Mouse (Mus musculus): ENCODE data around the gene Nr2f6. TPM values are rescaled to one million over a fixed set of nuclear protein-coding genes. Genes with fewer than 3 reads are reported as not detected.
A peak's percentile ranks its signal among the peaks of the same experiment; 100 is the strongest.

Nr2f6 gene
- total RNA-seq (2022), result 10 to 100 TPM; 44.3 to 52.2 (median 46.2) TPM

DNA sequence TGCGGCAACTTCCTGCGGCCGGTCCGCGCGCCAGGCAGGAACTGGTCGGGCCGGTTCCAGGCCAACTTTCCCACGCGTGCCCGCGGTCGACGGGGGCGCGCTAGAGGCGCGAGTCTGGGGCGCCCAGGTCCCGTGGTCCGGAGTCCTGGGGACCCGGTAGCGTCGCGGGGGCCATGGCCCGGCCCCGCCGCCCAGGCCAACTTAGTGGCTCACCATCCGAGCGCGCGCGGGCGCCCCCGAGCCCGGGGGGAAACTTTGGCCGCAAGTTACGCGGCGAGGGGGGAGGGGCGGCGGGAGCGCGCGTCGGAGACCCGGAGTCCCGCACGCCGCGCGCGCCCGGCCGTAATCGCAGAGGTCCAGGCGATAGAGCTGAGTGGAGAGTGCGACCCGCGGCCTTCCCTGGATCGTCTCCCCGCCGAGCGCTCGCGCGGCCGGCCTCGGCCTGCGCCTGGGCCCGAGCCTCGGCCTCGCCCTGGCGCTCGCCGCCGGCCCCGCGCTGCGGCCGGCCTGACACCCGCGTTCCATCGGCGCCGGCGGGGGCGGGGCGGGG is at the start of gene Nr2f6:
TSS of gene Nr2f6 (minus strand) at position 540 of the 550 bp plus-strand sequence.
- DNase-seq (ENCODE audit: low spot score), result peak; percentile 65

DNA sequence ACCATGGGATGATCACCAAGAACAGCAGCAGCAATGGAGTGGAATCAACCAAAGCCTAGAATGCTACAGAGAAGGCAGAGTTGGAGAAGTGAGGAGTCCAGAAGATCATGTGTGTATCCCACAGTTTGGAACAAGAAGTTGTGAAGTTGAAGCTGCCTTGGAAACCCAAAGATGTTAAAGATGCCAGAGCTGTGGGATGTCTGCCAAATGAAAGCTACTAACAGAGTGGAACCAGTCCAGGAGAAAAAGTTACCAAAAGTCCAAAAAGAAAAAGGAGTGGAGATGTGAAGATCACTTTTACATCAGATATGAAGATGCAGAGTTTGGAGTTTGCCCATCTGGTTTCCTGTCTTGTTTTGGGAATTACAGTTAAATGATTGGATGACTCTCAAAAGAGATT is 40.4 kb upstream of the Nr2f6 start:
- no peak for DNase-seq (ENCODE audit: low spot score)

DNA sequence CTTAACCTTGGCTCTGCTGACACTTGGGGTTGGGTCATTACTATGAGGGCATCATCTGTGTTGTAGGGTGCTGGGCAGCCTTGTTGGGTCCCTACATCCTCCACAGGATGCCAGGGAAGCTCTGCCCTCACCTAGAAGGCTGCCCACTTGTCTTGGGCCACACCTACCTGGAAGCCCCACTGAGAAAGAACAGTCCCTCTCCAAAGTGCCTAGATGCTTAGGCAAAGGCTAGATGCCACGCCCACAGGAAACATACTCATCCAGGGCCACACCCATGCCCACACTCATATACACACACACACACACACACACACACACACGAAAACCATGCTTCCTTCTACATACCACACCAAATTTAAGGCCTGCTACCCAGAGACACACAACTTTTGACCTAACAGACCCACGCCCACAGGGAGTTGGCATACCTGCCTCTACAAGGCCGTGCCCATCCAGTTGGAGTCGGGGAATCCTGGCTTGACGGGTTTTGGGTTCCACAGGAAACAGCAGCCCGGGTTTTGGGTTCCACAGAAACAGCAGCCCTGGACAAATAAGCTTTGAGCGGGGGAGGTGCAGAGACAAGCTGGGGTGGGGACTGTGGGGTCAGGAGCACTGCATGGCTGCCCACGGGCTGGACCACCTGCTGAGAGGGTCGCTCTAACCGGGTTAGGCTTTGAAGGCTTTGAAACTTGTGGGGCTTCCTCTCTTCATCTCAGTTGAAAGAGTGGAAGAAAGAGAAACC is 29.9 kb upstream of the Nr2f6 start:
- DNase-seq (ENCODE audit: low spot score), result no peak

DNA sequence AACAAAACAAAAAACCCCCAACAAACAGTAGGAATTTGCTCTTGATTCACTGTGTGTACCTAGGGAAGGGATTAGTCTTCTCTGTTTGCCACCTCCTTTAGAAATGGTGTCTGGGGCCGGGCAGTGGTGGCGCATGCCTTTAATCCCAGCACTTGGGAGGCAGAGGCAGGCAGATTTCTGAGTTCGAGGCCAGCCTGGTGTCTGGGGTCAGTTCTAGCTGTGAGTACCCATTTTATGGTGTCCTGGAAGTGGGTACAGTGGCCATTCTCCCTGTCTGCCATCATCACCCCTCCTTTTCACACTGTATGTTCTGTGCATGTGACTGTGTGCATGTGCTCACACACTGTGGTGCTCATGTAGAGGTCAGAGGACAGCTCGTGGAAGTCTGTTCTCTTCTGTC is 26.5 kb upstream of the Nr2f6 start:
- no peak for DNase-seq (ENCODE audit: low spot score)

DNA sequence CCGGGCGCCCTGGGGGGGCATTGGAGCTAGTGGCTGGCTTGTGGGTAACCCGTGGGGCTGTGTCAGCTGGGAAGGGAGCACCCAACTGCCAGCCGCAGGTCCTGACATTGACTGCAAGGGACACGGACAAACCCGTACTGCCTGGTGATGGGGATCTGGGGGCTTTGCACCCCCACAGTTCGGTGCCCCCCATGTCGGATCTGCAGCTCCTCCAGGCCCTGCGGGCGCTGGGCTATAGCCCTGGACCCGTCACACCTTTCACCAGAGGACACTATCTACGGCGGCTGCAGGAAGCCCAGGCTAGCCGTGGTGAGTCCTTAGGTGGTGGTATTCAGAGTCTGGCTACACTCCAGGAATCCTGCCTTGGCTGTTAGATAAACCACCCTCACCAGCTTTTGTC is 25.7 kb upstream of the Nr2f6 start:
- no peak for DNase-seq (ENCODE audit: low spot score)

DNA sequence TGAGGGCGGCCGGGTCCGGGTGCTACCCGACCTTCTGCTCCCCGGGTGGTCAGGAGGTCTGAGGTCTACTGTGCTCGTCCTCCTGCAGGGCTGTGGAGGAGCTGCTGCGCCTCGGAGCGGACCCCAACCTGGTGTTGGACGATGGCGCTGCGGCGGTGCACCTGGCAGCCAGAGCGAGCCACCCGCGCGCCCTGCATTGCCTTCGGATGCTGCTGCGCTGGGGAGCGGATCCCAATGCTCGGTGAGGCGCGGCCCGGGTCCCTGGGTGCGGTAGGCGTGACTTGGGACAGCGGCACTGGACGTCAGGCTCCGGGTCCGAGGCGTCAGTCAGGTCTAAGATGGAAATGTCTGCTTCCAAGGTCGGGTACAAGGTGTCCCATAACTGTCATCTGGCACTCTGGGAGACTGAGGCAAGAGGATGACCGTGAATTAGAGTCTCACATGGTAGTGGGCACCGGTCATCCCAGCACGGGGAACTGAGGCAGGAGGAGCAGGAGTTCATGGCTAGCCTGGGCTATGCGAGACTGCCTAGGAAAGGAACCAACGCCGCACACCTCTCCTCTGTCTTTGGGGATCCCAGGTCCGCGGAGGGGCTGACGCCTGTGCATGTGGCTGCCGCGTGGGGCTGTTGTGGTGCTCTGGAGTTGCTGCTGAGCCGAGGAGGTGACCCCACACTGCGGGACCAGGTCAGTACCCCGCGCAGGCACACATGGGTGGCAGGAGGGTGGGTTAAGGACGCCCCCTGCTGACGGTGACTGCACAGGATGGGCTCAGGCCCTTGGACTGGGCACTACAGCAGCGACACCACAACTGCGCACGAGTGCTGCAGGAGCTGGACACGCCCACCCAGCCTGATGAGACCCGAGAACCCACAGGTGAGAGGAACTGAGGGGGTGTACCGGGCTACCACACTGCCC is 24.6 kb upstream of the Nr2f6 start:
- no peak for DNase-seq (ENCODE audit: low spot score)

DNA sequence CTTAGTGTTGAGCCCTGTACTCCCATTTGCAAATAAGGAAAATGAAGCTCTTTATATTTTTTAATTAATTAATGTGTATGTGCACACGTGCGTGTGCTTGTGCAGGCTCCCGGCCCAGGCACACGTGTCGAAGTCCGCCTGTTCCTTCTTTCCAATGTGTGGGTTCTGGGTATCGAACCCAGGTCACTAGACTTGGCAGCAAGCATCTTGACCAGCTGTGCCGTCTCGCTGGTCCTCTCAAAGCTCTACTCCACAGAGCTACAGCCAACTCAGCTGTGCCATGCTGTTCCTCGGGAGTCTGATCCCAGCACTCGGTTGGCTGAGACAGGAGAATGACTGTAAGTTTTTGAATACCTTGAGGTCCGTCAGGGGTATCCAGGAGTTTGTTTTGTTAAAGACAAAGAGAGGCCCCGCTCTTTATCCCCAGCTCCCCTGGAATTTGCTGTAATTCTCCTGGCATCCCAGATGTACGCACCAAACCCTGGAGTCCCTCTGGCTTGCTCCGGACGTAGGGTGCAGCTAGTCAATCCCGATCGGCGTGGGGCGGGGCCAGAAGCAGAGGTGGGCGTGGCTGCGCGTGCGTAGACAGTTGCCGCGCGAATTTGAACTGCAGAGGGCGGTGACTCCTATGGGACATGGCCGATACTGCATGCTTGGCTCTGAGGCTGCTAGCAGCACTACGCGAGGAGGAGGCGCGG is 23.8 kb upstream of the Nr2f6 start, which contains the start of gene Ankle1:
TSS of gene Ankle1 (plus strand) at position 610 of the 698 bp plus-strand sequence.
- DNase-seq (ENCODE audit: low spot score), result peak; percentile 97

DNA sequence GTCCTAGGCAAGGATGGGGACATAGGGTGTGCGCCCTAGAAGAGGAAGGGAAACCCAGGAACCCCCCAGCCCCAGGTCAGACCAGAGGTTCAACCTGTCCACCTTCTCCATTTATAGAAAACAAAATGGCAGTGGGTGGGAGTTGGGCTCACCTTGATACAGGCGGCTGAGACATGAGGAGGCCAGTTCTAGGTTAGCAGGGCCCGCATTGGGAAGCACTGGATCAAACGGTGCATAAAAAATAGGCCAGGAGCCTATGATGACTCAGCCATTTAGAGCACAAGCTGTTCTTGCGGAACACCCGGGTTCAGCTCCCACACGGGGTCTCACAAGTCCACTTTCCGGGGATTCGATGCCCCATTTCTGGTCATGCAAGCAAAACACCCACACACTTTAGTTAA is 23.2 kb upstream of the Nr2f6 start:
- DNase-seq (ENCODE audit: low spot score), result no peak

DNA sequence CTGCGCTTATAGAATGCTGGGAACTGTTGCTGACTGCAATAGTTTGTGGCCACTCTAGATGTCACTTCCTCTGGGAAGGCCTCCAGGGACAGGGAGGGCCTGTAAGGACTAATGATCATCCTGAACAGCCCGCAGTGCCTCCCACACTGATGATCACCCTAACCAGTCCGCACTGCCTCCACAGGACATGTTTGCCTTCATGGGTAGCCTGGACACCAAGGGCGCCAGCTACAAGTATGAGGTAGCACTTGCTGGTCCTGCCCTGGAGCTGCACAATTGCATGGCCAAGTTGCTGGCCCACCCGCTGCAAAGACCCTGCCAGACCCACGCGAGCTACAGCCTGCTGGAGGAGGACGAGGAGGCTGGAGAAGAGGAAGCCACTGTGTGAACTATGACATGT is 22.3 kb upstream of the Nr2f6 start:
- no peak for DNase-seq (ENCODE audit: low spot score)

DNA sequence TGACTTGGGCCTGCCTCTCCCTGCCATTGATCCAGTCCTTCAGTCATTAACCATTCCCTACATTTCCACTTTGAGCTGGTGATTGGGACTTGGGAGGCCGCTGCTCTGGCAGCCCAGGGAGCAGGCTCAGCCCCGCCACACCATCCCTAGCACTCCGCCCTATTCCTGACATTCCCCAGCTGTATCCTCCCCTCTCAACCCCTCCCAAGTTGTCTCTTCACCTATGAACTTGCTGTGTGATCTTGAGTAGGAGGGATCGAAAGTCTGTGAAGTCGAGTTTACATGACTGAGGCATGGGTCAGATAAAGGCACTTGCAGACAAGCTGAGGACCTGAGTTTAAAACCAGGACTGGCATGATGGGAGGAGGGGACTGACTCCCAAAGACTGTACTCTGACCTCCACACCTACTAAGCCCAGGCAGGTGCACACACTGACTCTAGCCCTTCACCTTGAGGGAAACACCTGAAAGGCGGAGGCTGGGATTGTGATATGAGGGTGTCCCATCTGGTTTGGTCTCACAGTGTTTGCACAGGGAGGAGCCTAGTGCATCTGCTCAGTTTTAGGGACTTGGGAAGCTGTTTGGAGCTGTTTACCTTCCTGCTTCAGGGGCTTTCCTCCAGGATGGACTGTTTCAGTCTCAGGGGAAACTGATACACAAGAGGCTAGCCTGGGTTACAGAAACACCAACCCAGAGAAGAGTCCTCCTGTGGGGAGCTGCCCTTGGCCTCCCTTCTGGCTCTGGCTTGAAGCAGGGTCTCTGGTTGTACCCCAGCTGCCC is 21.5 kb upstream of the Nr2f6 start:
- DNase-seq (ENCODE audit: low spot score), result no peak

DNA sequence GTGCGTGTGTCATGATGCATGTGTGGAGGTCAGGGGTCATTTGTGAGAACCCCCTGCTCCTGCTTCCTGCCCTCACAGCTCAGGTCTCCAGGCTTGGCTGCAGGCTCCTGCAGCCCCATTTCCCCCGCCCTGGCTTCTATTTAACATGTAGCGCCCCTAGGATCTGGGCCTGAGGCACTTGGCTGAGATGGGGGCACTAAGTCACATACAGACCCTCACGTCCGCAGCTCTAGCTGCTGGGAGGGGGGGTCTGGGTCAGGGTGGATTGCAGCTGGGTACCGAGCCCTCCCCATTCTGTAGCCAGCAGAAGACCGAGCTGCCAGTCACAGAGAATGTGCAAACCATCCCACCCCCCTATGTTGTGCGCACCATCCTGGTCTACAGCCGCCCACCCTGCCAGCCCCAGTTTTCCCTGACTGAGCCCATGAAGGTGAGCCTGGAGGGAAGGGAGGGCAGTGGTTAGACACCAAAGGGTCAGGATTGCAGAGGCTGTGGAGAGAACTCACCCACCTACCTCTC is 20.7 kb upstream of the Nr2f6 start:
- no peak for DNase-seq (ENCODE audit: low spot score)

DNA sequence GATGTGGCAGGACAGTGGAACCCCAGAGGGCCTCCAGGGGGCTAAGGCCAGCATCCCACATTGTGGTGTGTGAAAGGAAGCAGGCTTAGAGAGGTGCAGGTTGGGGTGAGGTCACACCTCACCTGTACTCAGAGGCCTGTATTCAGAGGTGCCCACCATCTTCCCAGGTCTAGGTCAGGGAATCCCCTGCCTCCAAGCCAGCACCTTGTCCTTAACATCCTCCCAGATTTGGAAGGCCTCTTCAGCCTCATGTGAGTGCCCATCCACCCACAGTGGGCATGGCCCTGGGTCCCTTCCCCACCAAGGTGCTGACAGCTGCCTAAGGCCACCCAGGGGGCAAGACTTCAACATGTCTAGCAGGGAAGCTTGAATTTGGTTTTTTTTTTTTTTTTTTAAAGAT is 19.7 kb upstream of the Nr2f6 start:
- DNase-seq (ENCODE audit: low spot score), result no peak

DNA sequence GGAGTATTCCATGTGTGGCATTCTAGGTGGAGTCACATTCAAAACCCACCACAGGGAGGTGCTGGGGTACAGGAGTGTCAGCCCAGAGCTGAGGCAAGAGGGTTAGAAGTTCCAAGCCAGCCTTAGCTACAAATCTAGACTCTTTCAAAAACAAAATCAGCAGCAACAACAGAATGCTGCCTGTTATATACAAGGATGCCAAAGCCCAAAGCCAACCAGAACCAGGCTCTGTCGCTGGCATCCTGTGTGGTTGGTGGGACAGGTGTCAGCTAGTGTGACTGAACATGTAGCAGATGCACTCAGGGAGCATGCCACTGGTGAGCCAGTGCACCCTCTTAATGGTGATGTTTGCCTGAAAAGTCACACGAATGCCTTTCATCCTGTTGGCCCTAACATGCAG is 19.1 kb upstream of the Nr2f6 start:
- no peak for DNase-seq (ENCODE audit: low spot score)

DNA sequence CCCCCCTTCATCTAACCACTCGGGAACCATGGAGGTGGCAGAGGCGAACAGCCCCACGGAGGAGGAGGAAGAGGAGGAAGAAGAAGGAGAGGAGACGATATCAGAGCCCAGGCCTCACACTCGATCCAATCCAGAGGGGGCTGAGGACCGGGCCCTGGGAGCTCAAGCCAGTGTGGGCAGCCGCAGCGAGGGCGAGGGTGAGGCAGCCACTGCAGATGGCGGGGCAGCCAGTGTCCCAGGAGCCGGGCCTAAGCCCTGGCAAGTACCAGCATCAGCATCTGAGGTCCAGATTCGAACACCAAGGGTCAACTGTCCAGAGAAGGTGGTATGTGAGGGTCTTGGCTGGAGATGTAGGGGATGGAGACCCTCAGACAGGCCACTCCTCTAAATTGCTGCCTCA is 15.9 kb upstream of the Nr2f6 start:
- DNase-seq (ENCODE audit: low spot score), result no peak

DNA sequence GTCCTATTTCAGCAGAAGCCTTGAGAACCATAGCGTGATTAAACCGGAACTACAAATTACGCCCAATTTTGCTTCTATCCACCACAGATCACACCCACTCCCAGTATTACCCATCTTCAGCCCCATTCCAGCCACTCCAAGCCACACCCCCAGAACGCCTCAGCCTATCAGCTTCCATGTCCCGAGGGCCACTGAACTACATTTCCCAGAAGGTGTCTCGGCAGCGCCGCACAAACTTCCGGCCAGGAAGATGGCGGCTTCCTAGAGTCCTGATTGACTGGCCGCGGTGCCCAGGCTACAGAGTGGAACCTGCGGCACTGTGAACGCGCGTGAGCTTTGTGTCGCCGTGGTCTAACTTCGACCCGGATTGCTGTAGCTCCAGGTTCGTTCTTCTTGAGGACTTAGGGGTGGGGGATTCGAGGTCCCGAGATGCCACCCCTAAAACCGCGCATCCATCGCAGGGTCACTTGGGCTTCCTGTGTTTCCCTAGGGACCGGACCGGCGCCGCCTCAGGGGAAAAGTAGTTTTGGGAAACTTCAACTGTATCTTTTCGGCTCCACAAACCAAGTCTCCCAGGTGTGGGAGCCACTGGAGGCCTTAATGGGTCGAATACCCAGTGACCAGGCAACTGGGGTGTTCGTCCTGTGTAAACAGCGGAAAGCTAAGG is 15.0 kb upstream of the Nr2f6 start, which contains the start of gene Babam1:
TSS of gene Babam1 (plus strand) at position 223 of the 667 bp plus-strand sequence.
- DNase-seq (ENCODE audit: low spot score), result peak; percentile 96

DNA sequence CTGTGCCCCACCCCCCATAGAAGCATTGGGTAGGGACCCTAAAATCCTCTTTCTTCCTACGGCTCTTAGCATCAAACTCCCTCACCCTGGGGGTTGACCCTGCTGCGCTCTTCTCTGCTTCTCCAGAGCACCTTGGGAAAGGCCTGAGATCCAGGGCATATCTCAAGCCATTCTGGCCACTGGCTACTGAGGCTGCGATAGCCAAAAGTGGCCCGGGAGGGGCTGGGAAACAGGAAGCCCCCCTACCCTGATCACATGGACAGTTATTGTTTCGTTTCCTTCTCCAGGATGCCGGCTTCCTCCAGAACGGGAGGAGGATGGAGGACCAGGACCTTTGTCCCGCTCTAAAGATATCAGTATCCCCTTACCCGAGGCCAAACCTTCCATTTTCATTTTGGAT is 13.9 kb upstream of the Nr2f6 start, which contains the start of gene Ushbp1:
TSS of gene Ushbp1 (minus strand) at position 174 of the 400 bp plus-strand sequence.
- peak; percentile 82 for DNase-seq (ENCODE audit: low spot score)

DNA sequence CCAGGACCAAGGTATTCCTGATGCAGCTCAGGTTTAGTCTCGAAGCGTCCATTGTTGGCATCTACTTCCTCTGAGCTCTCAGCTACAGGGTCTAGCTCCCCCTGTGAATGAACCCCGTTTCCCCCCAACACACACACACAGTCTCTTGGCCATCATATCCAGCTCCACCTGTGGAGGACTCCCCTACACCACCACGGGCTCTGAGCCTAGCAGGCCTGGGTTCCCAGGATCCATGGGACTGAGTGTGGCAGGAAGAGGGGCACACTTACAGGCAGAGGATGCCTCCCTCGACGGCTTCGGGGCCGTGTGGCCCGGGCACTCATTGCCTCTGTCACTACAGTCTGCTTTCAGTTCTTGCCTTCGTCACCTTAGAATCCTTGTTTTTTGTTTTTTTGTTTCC is 13.3 kb upstream of the Nr2f6 start:
- no peak for DNase-seq (ENCODE audit: low spot score)

DNA sequence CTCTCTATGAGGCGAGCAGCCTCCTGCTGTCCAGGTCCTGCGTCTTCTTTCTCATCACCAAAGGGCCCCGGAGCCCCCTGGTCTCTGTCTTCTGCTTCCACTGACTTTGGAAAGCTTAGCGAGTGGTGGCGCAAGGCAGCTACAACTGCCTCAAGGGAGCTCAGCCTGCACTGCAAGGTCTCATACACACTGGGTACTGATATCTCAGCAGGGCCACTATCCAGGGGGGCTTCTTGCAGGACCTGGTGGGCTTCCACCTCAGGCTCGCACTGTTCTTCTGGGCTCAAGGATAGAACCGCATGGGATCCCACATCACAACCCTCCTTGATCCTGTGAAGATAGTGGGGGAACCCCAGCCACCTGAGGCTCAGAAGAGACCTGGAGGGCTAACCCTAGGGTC is 12.7 kb upstream of the Nr2f6 start:
- DNase-seq (ENCODE audit: low spot score), result no peak

DNA sequence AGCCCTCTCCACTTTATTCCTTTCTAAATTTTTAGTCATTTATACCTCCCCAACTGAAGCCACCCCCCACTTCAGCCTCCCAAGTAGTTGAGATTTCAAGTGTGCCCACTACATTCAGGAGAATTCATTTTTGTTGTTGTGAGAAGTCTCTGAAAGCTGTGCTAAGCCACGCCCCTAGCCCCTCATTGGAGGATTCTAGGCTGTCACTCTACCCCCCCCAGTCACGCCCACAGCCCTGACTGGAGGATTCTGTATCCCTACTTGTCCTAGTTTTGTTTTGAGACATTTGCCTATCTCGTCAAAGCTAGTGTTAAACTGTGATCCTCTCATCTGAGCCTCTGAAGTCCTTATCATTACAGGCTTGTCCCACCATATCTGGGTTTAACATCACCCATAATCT is 11.1 kb upstream of the Nr2f6 start:
- DNase-seq (ENCODE audit: low spot score), result no peak

DNA sequence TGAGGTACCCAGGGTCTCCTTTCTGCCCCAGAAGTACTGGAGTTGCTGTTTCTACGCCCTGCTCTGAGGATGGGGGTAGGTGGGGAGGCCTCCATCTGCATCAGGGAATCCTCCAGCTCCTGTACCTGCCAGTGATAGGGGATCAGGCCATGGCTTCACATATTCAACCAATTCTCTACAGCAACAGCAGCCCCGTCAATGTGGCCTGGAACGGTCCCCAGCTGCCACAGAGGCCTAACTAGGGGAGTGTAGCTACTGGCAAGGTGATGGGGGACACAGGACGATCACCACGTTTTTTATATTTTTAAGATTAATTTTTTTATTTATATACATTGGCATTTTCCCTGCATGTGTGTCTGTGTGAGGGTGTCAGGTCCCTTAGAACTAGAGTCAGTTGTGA is 10.6 kb upstream of the Nr2f6 start:
- DNase-seq (ENCODE audit: low spot score), result no peak

All from heart, adult 8-10 months (tissue).